Mouse (Mus musculus) testis, adult 2 months (tissue): Measurements from ENCODE around the gene Sgf29.

Source experiments
- CTCF ChIP-seq: fragments of 200-500 bp; IDR thresholded peaks from 2 replicates; pipeline ENCODE4 v1.5.1; 2012; ENCODE audit warnings: low read depth, mild to moderate bottlenecking, inconsistent platforms, low read length, moderate library complexity; ENCODE audit not compliant: control insufficient read depth, insufficient read depth, insufficient replicate concordance
- POLR2A ChIP-seq: fragments of 200-500 bp; IDR thresholded peaks from 2 replicates; pipeline ENCODE4 v1.6.1; 2012; ENCODE audit warnings: low read depth, mild to moderate bottlenecking, inconsistent platforms, low read length, moderate library complexity; ENCODE audit not compliant: control insufficient read depth

GRCm38 (mm10) chr7:126676631-126677220, 27.6 kb downstream of the Sgf29 start:
- no peak for TF ChIP-seq CTCF
- TF ChIP-seq POLR2A, result no peak
